Mouse (Mus musculus) MEL (cell line): Measurements from ENCODE around the gene Cracr2a. TPM values are rescaled to one million over a fixed set of nuclear protein-coding genes. Genes with fewer than 3 reads are reported as not detected.

ENCODE experiments used
- DNase-seq: peaks from one replicate; pipeline ENCODE4 v3.0.0; 2011; ENCODE audit warnings: low read depth, low spot score
- H3K27ac ChIP-seq: 2 replicates; pipeline ENCODE4 v1.5.1; 2012; ENCODE audit warnings: low read depth, mild to moderate bottlenecking, control low read depth, low read length, moderate library complexity; ENCODE audit not compliant: control insufficient read depth
- H3K27me3 ChIP-seq, 2 experiments: fragments of 150-350 bp in 1 of 2; sonication (generic) in 1 of 2; 2 replicates each; pipeline ENCODE4 v1.6.1; 2012; ENCODE audit warnings: low read length in 2 of 2, mild to moderate bottlenecking in 2 of 2, improper control_type of control experiment in 1 of 2, moderate library complexity in 1 of 2; ENCODE audit not compliant: insufficient read depth in 2 of 2, control insufficient read depth in 1 of 2
- H3K36me3 ChIP-seq, 2 experiments: 2 replicates each; pipeline ENCODE4 v1.6.1; 2012 to 2014; ENCODE audit warnings: low read length in 2 of 2, improper control_type of control experiment in 1 of 2, inconsistent platforms in 1 of 2, mild to moderate bottlenecking in 1 of 2; ENCODE audit not compliant: insufficient read depth in 2 of 2, control insufficient read depth in 1 of 2
- H3K4me1 ChIP-seq, 2 experiments: fragments of 150-350 bp in 1 of 2; sonication (generic) in 1 of 2; 2 replicates each; pipeline ENCODE4 v1.6.1; 2012; ENCODE audit warnings: low read length in 2 of 2, improper control_type of control experiment in 1 of 2, mild to moderate bottlenecking in 1 of 2; ENCODE audit not compliant: insufficient read depth in 2 of 2, control insufficient read depth in 1 of 2
- H3K4me3 ChIP-seq, 2 experiments: fragments of 150-350 bp in 1 of 2; sonication (generic) in 1 of 2; 2 replicates each; pipeline ENCODE4 v1.5.1; 2012; ENCODE audit warnings: low read depth in 2 of 2, low read length in 2 of 2, mild to moderate bottlenecking in 2 of 2, moderate library complexity in 2 of 2, control low read depth in 1 of 2, improper control_type of control experiment in 1 of 2; ENCODE audit not compliant: control insufficient read depth in 1 of 2, insufficient read depth in 1 of 2
- H3K79me2 ChIP-seq: 2 replicates; pipeline ENCODE4 v1.6.1; 2012; ENCODE audit warnings: mild to moderate bottlenecking, low read length, moderate library complexity; ENCODE audit not compliant: control insufficient read depth, poor library complexity, insufficient read depth
- H3K9ac ChIP-seq: 2 replicates; pipeline ENCODE4 v1.6.1; 2012; ENCODE audit warnings: low read depth, mild to moderate bottlenecking, control low read depth, low read length, moderate library complexity; ENCODE audit not compliant: control insufficient read depth, poor library complexity, severe bottlenecking
- H3K9me3 ChIP-seq: fragments of 150-350 bp; sonication (generic); replicated peaks from 2 replicates; pipeline ENCODE4 v1.6.1; 2012; ENCODE audit warnings: mild to moderate bottlenecking, low read length, improper control_type of control experiment, moderate library complexity; ENCODE audit not compliant: insufficient read depth
- BHLHE40 ChIP-seq: IDR thresholded peaks from 2 replicates; pipeline ENCODE4 v1.6.1; 2012; ENCODE audit warnings: low read depth, mild to moderate bottlenecking, inconsistent platforms, low read length, improper control_type of control experiment, borderline replicate concordance
- CHD2 ChIP-seq: IDR thresholded peaks from 2 replicates; pipeline ENCODE4 v1.6.1; 2011; ENCODE audit warnings: low read length, improper control_type of control experiment
- CTCF ChIP-seq, 3 experiments: IDR thresholded peaks in 2 of 3; conservative IDR thresholded peaks in 1 of 3; 2 replicates each; pipeline ENCODE4 v1.5.1; 2011 to 2012; ENCODE audit warnings: low read length in 3 of 3, low read depth in 2 of 3, mild to moderate bottlenecking in 2 of 3, improper control_type of control experiment in 1 of 3, inconsistent platforms in 1 of 3, mixed read lengths in 1 of 3, moderate library complexity in 1 of 3; ENCODE audit not compliant: control insufficient read depth in 1 of 3, insufficient read depth in 1 of 3, poor library complexity in 1 of 3, severe bottlenecking in 1 of 3
- E2F4 ChIP-seq: IDR thresholded peaks from 2 replicates; pipeline ENCODE4 v1.6.1; 2011; ENCODE audit warnings: low read depth, low read length, improper control_type of control experiment, borderline replicate concordance
- ETS1 ChIP-seq: IDR thresholded peaks from 2 replicates; pipeline ENCODE4 v1.6.1; 2012; ENCODE audit warnings: low read depth, mild to moderate bottlenecking, inconsistent platforms, low read length, improper control_type of control experiment, moderate library complexity
- GABPA ChIP-seq: IDR thresholded peaks from 2 replicates; pipeline ENCODE4 v1.6.1; 2012; ENCODE audit warnings: low read depth, mild to moderate bottlenecking, inconsistent platforms, low read length, improper control_type of control experiment, moderate library complexity
- GATA1 ChIP-seq: IDR thresholded peaks from 2 replicates; pipeline ENCODE4 v1.6.1; 2011; ENCODE audit warnings: low read depth, low read length, improper control_type of control experiment
- KAT2A ChIP-seq: conservative IDR thresholded peaks from 2 replicates; pipeline ENCODE4 v1.6.1; 2012; ENCODE audit warnings: low read depth, low read length, improper control_type of control experiment, inconsistent platforms
- MAX ChIP-seq: IDR thresholded peaks from 2 replicates; pipeline ENCODE4 v1.6.1; 2011; ENCODE audit warnings: low read length, improper control_type of control experiment
- MAZ ChIP-seq: IDR thresholded peaks from 2 replicates; pipeline ENCODE4 v1.6.1; 2012; ENCODE audit warnings: low read depth, mild to moderate bottlenecking, inconsistent platforms, low read length, improper control_type of control experiment
- MEF2A ChIP-seq: IDR thresholded peaks from 2 replicates; pipeline ENCODE4 v1.6.1; 2014; ENCODE audit warnings: low read depth, mild to moderate bottlenecking, inconsistent platforms, low read length, improper control_type of control experiment; ENCODE audit not compliant: poor library complexity, insufficient replicate concordance, severe bottlenecking; ENCODE audit errors: extremely low read depth
- MYC ChIP-seq: IDR thresholded peaks from 2 replicates; pipeline ENCODE4 v1.6.1; 2011; ENCODE audit warnings: low read depth, mild to moderate bottlenecking, low read length, improper control_type of control experiment, moderate library complexity
- NRF1 ChIP-seq: IDR thresholded peaks from 2 replicates; pipeline ENCODE4 v1.6.1; 2014; ENCODE audit warnings: low read depth, mild to moderate bottlenecking, inconsistent platforms, low read length, improper control_type of control experiment, moderate library complexity; ENCODE audit not compliant: poor library complexity, insufficient read depth, severe bottlenecking
- POLR2A ChIP-seq, 2 experiments: IDR thresholded peaks; 2 replicates each; pipeline ENCODE4 v1.6.1; 2011 to 2012; ENCODE audit warnings: low read length in 2 of 2, mild to moderate bottlenecking in 2 of 2, control low read depth in 1 of 2, improper control_type of control experiment in 1 of 2, low read depth in 1 of 2, moderate library complexity in 1 of 2; ENCODE audit not compliant: control insufficient read depth in 1 of 2, insufficient read depth in 1 of 2, poor library complexity in 1 of 2
- POLR2AphosphoS2 ChIP-seq: IDR thresholded peaks from 2 replicates; pipeline ENCODE4 v1.6.1; 2011; ENCODE audit warnings: low read length, improper control_type of control experiment
- POLR2AphosphoS5 ChIP-seq: IDR thresholded peaks from 2 replicates; pipeline ENCODE4 v1.6.1; 2012; ENCODE audit warnings: low read depth, borderline replicate concordance, mild to moderate bottlenecking, inconsistent platforms, low read length, moderate library complexity, mixed read lengths
- RAD21 ChIP-seq: IDR thresholded peaks from 2 replicates; pipeline ENCODE4 v1.6.1; 2011; ENCODE audit warnings: mild to moderate bottlenecking, low read depth, low read length, improper control_type of control experiment
- TBP ChIP-seq: IDR thresholded peaks from 2 replicates; pipeline ENCODE4 v1.8.0; 2011; ENCODE audit warnings: low read depth, low read length, improper control_type of control experiment
- UBTF ChIP-seq: IDR thresholded peaks from 2 replicates; pipeline ENCODE4 v1.6.1; 2012; ENCODE audit warnings: low read depth, mild to moderate bottlenecking, inconsistent platforms, low read length, improper control_type of control experiment, moderate library complexity, borderline replicate concordance; ENCODE audit not compliant: insufficient read depth
- USF2 ChIP-seq, 2 experiments: IDR thresholded peaks; 2 replicates each; pipeline ENCODE4 v1.6.1; 2011 to 2012; ENCODE audit warnings: improper control_type of control experiment in 2 of 2, low read length in 2 of 2, borderline replicate concordance in 1 of 2, inconsistent platforms in 1 of 2, low read depth in 1 of 2, mild to moderate bottlenecking in 1 of 2; ENCODE audit not compliant: insufficient read depth in 1 of 2
- polyA plus RNA-seq, 2 experiments: library from polyadenylated mRNA; stranded (reverse) in 1 of 2; unstranded in 1 of 2; fragments of >175 nt in 1 of 2; fragments of >200 nt in 1 of 2; gene quantifications; 2 replicates each; pipeline versions ENCODE4 v1.2.1 to v1.2.4; 2012; ENCODE audit warnings: low replicate concordance in 2 of 2, low read depth in 1 of 2; ENCODE audit not compliant: insufficient read length in 2 of 2, insufficient read depth in 1 of 2, missing spikeins in 1 of 2
- total RNA-seq: library from RNA; depleted of rRNA; stranded (reverse); fragments of 300-350 nt; gene quantifications from 2 replicates; pipeline ENCODE4 v1.2.3, GENCODE M21; 2012

Gene Cracr2a
- total and polyA plus RNA-seq, 3 experiments = 2.2 to 3.1 TPM; not detected in 1

GRCm38 (mm10) chr6:127672071-127672470, 110.9 kb downstream of the Cracr2a start:
- H3K4me3 ChIP-seq = no peak overlapping the region
- no peaks in the 10 kb centered on the region for H3K9me3 ChIP-seq

DNA sequence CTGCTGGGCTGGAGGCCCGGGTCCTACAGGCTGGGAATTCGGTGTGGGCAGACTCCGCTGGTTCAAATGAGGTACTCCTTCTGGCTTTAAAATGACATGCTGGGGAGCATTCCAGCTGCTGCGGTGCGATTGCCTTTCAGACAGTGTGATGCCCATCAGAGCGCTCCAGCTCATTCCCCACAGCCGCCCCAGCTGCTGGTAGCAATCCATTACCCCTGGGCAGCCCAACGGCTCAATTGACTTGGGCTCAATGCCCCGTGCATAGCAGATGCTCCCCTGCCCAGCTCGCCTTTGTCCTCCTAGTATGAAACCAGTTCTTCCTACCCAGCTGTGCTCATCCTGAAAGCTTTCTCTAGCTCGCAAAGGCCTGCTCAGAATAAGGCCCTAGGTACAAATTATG, 115.7 kb downstream of the Cracr2a start:
- H3K79me2 ChIP-seq = no peaks in the 10 kb centered on the region
- no peak for DNase-seq
- TF ChIP-seq GABPA (no peak), E2F4 (no peak), BHLHE40 (no peak), POLR2A (IDR thresholded peaks at IDR 0.05; ENCODE audit: control insufficient read depth in 1 of 2, insufficient read depth in 1 of 2, low read depth in 1 of 2, low read length in 2 of 2, poor library complexity in 1 of 2) (no peak), GATA1 (no peak), MAX (no peak), MAZ (no peak), POLR2AphosphoS5 (no peak), NRF1 (no peak), ETS1 (no peak), KAT2A (no peak), MEF2A (no peak), TBP (no peak), MYC (no peak), RAD21 (no peak), USF2 (IDR thresholded peaks at IDR 0.05; ENCODE audit: borderline replicate concordance in 1 of 2, insufficient read depth in 1 of 2, low read depth in 1 of 2, low read length in 2 of 2) (no peak)
- H3K27me3 ChIP-seq = no peaks in the 10 kb centered on the region
- H3K36me3 ChIP-seq = no peaks in the 10 kb centered on the region
- no peaks in the 10 kb centered on the region for H3K4me1 ChIP-seq
- H3K27ac ChIP-seq = no peak overlapping the region
- H3K9me3 ChIP-seq = no peaks in the 10 kb centered on the region
- no peak overlapping the region for H3K9ac ChIP-seq
- H3K4me3 ChIP-seq = no peak overlapping the region

More at GRCm38 (mm10) chr6:127672071-127672470, 110.9 kb downstream of the Cracr2a start:
- no peak overlapping the region for H3K9ac ChIP-seq
- no peaks in the 10 kb centered on the region for H3K27me3 ChIP-seq
- H3K36me3 ChIP-seq = no peaks in the 10 kb centered on the region
- no peak overlapping the region for H3K27ac ChIP-seq
- H3K79me2 ChIP-seq = no peaks in the 10 kb centered on the region
- no peaks in the 10 kb centered on the region for H3K4me1 ChIP-seq
- TF ChIP-seq UBTF = no peak
- TF ChIP-seq CHD2 = no peak
- TF ChIP-seq CTCF (IDR thresholded peaks at IDR 0.05 in 2 of 3, conservative IDR thresholded peaks at IDR 0.05 in 1 of 3; ENCODE audit: control insufficient read depth in 1 of 3, insufficient read depth in 1 of 3, low read depth in 2 of 3, low read length in 3 of 3, poor library complexity in 1 of 3, severe bottlenecking in 1 of 3) = no peak
- no peak for TF ChIP-seq POLR2AphosphoS2
- no peak for TF ChIP-seq GATA1
- TF ChIP-seq USF2 (IDR thresholded peaks at IDR 0.05; ENCODE audit: borderline replicate concordance in 1 of 2, insufficient read depth in 1 of 2, low read depth in 1 of 2, low read length in 2 of 2) = no peak
- TF ChIP-seq NRF1 = no peak
- TF ChIP-seq MEF2A = no peak
- DNase-seq = no peak
